Mouse (Mus musculus) hindbrain, postnatal 0 days (tissue): Measurements from ENCODE around the gene Jund. TPM values are rescaled to one million over a fixed set of nuclear protein-coding genes. Genes with fewer than 3 reads are reported as not detected.
A peak's percentile ranks its signal among the peaks of the same experiment; 100 is the strongest.

ENCODE experiments used
- ATAC-seq: fragments of 200-750 bp; cut with Nextera tagmentation; 2 replicates; pipeline ENCODE4 v1.8.0; 2017; ENCODE audit warnings: mild to moderate bottlenecking, moderate TSS enrichment, moderate library complexity
- DNase-seq: peaks from one replicate; pipeline ENCODE4 v3.0.0-alpha.2; 2015; ENCODE audit warnings: low spot score
- H3K27ac ChIP-seq: fragments of 300-500 bp; sonication (generic); 2 replicates; pipeline ENCODE4 v1.5.1; 2014; ENCODE audit warnings: mild to moderate bottlenecking
- H3K27me3 ChIP-seq: fragments of 300-500 bp; sonication (generic); 2 replicates; pipeline ENCODE4 v1.6.1; 2014; ENCODE audit warnings: low read length, mixed read lengths; ENCODE audit not compliant: insufficient read depth
- H3K36me3 ChIP-seq: fragments of 300-500 bp; sonication (generic); 2 replicates; pipeline ENCODE4 v1.6.1; 2014; ENCODE audit warnings: low read length, mixed read lengths; ENCODE audit not compliant: insufficient read depth
- H3K4me1 ChIP-seq: fragments of 300-500 bp; sonication (generic); 2 replicates; pipeline ENCODE4 v1.6.1; 2014; ENCODE audit warnings: antibody characterized with exemption, low read length, mixed read lengths; ENCODE audit not compliant: insufficient read depth
- H3K4me2 ChIP-seq: fragments of 300-500 bp; sonication (generic); 2 replicates; pipeline ENCODE4 v1.6.1; 2014; ENCODE audit warnings: low read depth, mild to moderate bottlenecking, low read length, moderate library complexity, mixed read lengths
- H3K4me3 ChIP-seq: fragments of 300-500 bp; sonication (generic); 2 replicates; pipeline ENCODE4 v1.5.1; 2014; ENCODE audit warnings: low read length
- H3K9ac ChIP-seq: fragments of 300-500 bp; sonication (generic); replicated peaks from 2 replicates; pipeline ENCODE4 v1.6.1; 2014; ENCODE audit warnings: mild to moderate bottlenecking, low read length, moderate library complexity, mixed read lengths
- H3K9me3 ChIP-seq: fragments of 300-500 bp; sonication (generic); 2 replicates; pipeline ENCODE4 v1.6.1; 2016; ENCODE audit warnings: low read length, mixed read lengths
- CTCF ChIP-seq: IDR thresholded peaks from 2 replicates; pipeline ENCODE4 v1.5.1; 2016; ENCODE audit warnings: antibody characterized with exemption, control low read depth, low read depth
- WGBS: fragments of 180-500 bp; shearing (Covaris S2); extraction: QIAGEN DNeasy Blood & Tissue Kit; methylation state at CpG from one replicate; pipeline ENCODE4 v1.1.7; 2014; 5-methylcytosine and 5-hydroxymethylcytosine counted together
- polyA plus RNA-seq: library from polyadenylated mRNA; unstranded; fragments of >200 nt; fragmentation: Nextera tagmentation; extraction: Ambion mirVana; gene quantifications from 2 replicates; pipeline ENCODE4 v1.2.1, GENCODE M21; 2015
- total RNA-seq: library from RNA; depleted of rRNA; stranded (reverse); fragments of >200 nt; gene quantifications from 2 replicates; pipeline ENCODE4 v1.2.3, GENCODE M21; 2014

Jund gene
- total and polyA plus RNA-seq, 2 experiments from 2014 or later = 96.3 to 486 TPM

GRCm38 (mm10) chr8:70701048-70701981 is 2.6 kb downstream of the Jund start:
- H3K27me3 ChIP-seq = no peaks in the 10 kb centered on the region
- H3K4me2 ChIP-seq = peak overlapping the region; percentile 61
- H3K27ac ChIP-seq = peak overlapping the region; percentile 99
- H3K9me3 ChIP-seq = no peaks in the 10 kb centered on the region
- peak overlapping the region; percentile 98 for H3K9ac ChIP-seq
- ATAC-seq (no peak), DNase-seq (no peak)
- H3K4me1 ChIP-seq = peaks cover 21% of the 10 kb centered on the region
- no peak for TF ChIP-seq CTCF
- H3K36me3 ChIP-seq = 0 out of 2 replicates have a peak, but pooled peaks cover 5% of the 10 kb centered on the region
- WGBS = 48% methylated on average over 10 of the region's 10 CpGs
- H3K4me3 ChIP-seq = peak overlapping the region; percentile 90

- H3K9ac ChIP-seq = 0 out of 2 replicates have a peak overlapping the region, but pooled peaks have one; percentile 9
- H3K4me3 ChIP-seq = peak overlapping the region; percentile 90; the same call in 1 of the 2 replicates
- peaks cover 12% of the 10 kb centered on the region for H3K4me1 ChIP-seq
- no peaks in the 10 kb centered on the region for H3K27me3 ChIP-seq
- no peak for TF ChIP-seq CTCF
- no peaks in the 10 kb centered on the region for H3K9me3 ChIP-seq
- WGBS = 72% methylated on average over 2 of the region's 2 CpGs
- DNase-seq (no peak), ATAC-seq (no peak)
- peak overlapping the region; percentile 61 for H3K4me2 ChIP-seq
- H3K36me3 ChIP-seq = 0 out of 2 replicates have a peak, but pooled peaks cover 5% of the 10 kb centered on the region
- peak overlapping the region; percentile 26; the same call in 1 of the 2 replicates for H3K27ac ChIP-seq
Observed at GRCm38 (mm10) chr8:70701982-70702841, 3.5 kb downstream of the Jund start.

GRCm38 (mm10) chr8:70702842-70703182 is 4.1 kb downstream of the Jund start:
- DNase-seq = no peak
- no peak for TF ChIP-seq CTCF

GRCm38 (mm10) chr8:70703287-70703686 is 4.5 kb downstream of the Jund start, which contains the start of gene Iqcn:
Gene Iqcn (plus strand): TSS chr8:70703457.
- Histone ChIP-seq H3K36me3 (0 out of 2 replicates have a peak, but pooled peaks cover 5% of the 10 kb centered on the region), H3K9me3 (no peaks in the 10 kb centered on the region), H3K27me3 (no peaks in the 10 kb centered on the region), H3K4me1 (peaks cover 6% of the 10 kb centered on the region; the same call in 1 of the 2 replicates), H3K4me2 (peak within 1 kb of the TSS; percentile 61), H3K9ac (0 out of 2 replicates have a peak within 1 kb of the TSS, but pooled peaks have one; percentile 9), H3K27ac (peak within 1 kb of the TSS; percentile 26; the same call in 1 of the 2 replicates), H3K4me3 (no peak within 1 kb of the TSS)
- ATAC-seq = no peak
- TF ChIP-seq CTCF = no peak
- WGBS = 96% methylated on average over 3 of the region's 3 CpGs
- no peak for DNase-seq

More at GRCm38 (mm10) chr8:70702842-70703182, 4.1 kb downstream of the Jund start:
- WGBS = 73% methylated on average over 3 of the region's 3 CpGs
- peak overlapping the region; percentile 61; the same call in 1 of the 2 replicates for H3K4me2 ChIP-seq
- 0 out of 2 replicates have a peak, but pooled peaks cover 5% of the 10 kb centered on the region for H3K36me3 ChIP-seq
- H3K4me1 ChIP-seq = peaks cover 6% of the 10 kb centered on the region
- H3K4me3 ChIP-seq = no peak overlapping the region
- H3K27ac ChIP-seq = peak overlapping the region; percentile 26; the same call in 1 of the 2 replicates
- no peak overlapping the region for H3K9ac ChIP-seq
- no peaks in the 10 kb centered on the region for H3K9me3 ChIP-seq
- H3K27me3 ChIP-seq = no peaks in the 10 kb centered on the region
- ATAC-seq = no peak

DNA sequence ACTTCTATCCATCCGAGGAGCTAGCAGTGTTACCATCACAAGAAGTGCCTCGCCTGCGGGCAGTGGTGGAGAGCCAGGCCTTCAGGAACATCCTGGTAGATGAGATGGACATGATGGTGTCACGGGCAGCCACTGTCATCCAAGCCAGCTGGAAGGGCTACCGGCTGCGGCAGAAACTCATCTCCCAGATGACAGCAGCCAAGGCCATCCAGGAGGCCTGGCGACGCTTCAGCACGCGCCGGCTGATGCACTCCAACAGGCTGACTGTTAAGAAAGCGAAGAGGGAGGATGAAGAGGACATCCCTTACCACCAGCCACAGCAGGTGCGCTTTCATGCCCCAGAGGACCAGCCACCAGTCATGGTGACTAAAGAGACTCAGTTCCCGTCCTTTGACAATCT is 9.5 kb downstream of the Jund start:
- H3K27me3 ChIP-seq = no peaks in the 10 kb centered on the region
- no peak overlapping the region for H3K4me2 ChIP-seq
- no peak overlapping the region for H3K9ac ChIP-seq
- no peaks in the 10 kb centered on the region for H3K9me3 ChIP-seq
- WGBS = 86% methylated on average over 14 of the region's 14 CpGs
- H3K4me1 ChIP-seq = no peaks in the 10 kb centered on the region
- no peak for TF ChIP-seq CTCF
- H3K27ac ChIP-seq = no peak overlapping the region
- no peak for ATAC-seq
- no peaks in the 10 kb centered on the region for H3K36me3 ChIP-seq
- no peak overlapping the region for H3K4me3 ChIP-seq
- no peak for DNase-seq

- WGBS = 93% methylated on average over 9 of the region's 9 CpGs
- no peak overlapping the region for H3K4me3 ChIP-seq
- ATAC-seq = no peak
- H3K4me1 ChIP-seq = no peaks in the 10 kb centered on the region
- H3K9ac ChIP-seq = no peak overlapping the region
- no peak for TF ChIP-seq CTCF
- no peak overlapping the region for H3K27ac ChIP-seq
- no peak overlapping the region for H3K4me2 ChIP-seq
- no peaks in the 10 kb centered on the region for H3K9me3 ChIP-seq
- no peaks in the 10 kb centered on the region for H3K36me3 ChIP-seq
- no peaks in the 10 kb centered on the region for H3K27me3 ChIP-seq
- DNase-seq = no peak
Observed at GRCm38 (mm10) chr8:70709794-70710193, 11.0 kb downstream of the Jund start.
